Mouse (Mus musculus) embryonic facial prominence, embryonic 10.5 days (tissue): ENCODE data around the gene Vegfb. TPM values are rescaled to one million over a fixed set of nuclear protein-coding genes. Genes with fewer than 3 reads are reported as not detected.
A peak's percentile ranks its signal among the peaks of the same experiment; 100 is the strongest.

Experiments
- DNase-seq: peaks from one replicate; pipeline ENCODE4 v3.0.0-alpha.2; 2017; ENCODE audit warnings: low spot score
- H3K27ac ChIP-seq: fragments of 300-500 bp; sonication (generic); replicated peaks from 2 replicates; pipeline ENCODE4 v1.5.1; 2016; ENCODE audit warnings: mild to moderate bottlenecking
- H3K27me3 ChIP-seq: fragments of 300-500 bp; sonication (generic); replicated peaks from 2 replicates; pipeline ENCODE4 v1.6.1; 2016; ENCODE audit warnings: low read depth, mild to moderate bottlenecking; ENCODE audit not compliant: poor library complexity, severe bottlenecking
- H3K36me3 ChIP-seq: fragments of 300-500 bp; sonication (generic); replicated peaks from 2 replicates; pipeline ENCODE4 v1.6.1; 2016; ENCODE audit warnings: mild to moderate bottlenecking, moderate library complexity
- H3K4me1 ChIP-seq: fragments of 300-500 bp; sonication (generic); 2 replicates; pipeline ENCODE4 v1.6.1; 2016
- H3K4me3 ChIP-seq: fragments of 300-500 bp; sonication (generic); 2 replicates; pipeline ENCODE4 v1.5.1; 2016; ENCODE audit warnings: mild to moderate bottlenecking, moderate library complexity
- H3K9me3 ChIP-seq: fragments of 300-500 bp; sonication (generic); 2 replicates; pipeline ENCODE4 v1.6.1; 2016; ENCODE audit warnings: mild to moderate bottlenecking
- WGBS: fragments of 180-500 bp; shearing (Covaris S2); methylation state at CpG from one replicate; pipeline ENCODE4 v1.1.7; 2016; 5-methylcytosine and 5-hydroxymethylcytosine counted together
- polyA plus RNA-seq: library from polyadenylated mRNA; unstranded; fragments of >200 nt; fragmentation: Nextera tagmentation; extraction: Ambion mirVana; gene quantifications from 2 replicates; pipeline ENCODE4 v1.2.1, GENCODE M21; 2016

Vegfb gene
- polyA plus RNA-seq, result 36.0 and 36.9 TPM in 2 replicates

GRCm38 (mm10) chr19:6987061-6987903 is at the start of gene Vegfb:
Gene Vegfb (minus strand): TSS chr19:6987651.
- H3K27ac ChIP-seq, result peak within 1 kb of the TSS; percentile 96
- no peaks in the 10 kb centered on the region for H3K9me3 ChIP-seq
- H3K4me3 ChIP-seq, result peak within 1 kb of the TSS; percentile 95
- DNase-seq, result peak; percentile 84
- no peaks in the 10 kb centered on the region for H3K27me3 ChIP-seq
- peaks cover 37% of the 10 kb centered on the region for H3K4me1 ChIP-seq
- WGBS, result under 1% methylated on average over 85 of the region's 85 CpGs
- peaks cover 41% of the 10 kb centered on the region for H3K36me3 ChIP-seq

- Histone ChIP-seq H3K4me3 (no peak overlapping the region), H3K36me3 (peaks cover 96% of the 10 kb centered on the region)
- DNase-seq, result no peak
Measured at GRCm38 (mm10) chr19:7034006-7034405, 46.6 kb upstream of the Vegfb start.

GRCm38 (mm10) chr19:7029531-7029930 is 42.1 kb upstream of the Vegfb start:
- H3K27ac ChIP-seq, result no peak overlapping the region
- DNase-seq, result no peak
- no peaks in the 10 kb centered on the region for H3K9me3 ChIP-seq
- WGBS, result 95% methylated on average over 5 of the region's 5 CpGs
- no peaks in the 10 kb centered on the region for H3K4me1 ChIP-seq
- no peaks in the 10 kb centered on the region for H3K27me3 ChIP-seq
- H3K36me3 ChIP-seq, result peaks cover 99% of the 10 kb centered on the region
- no peak overlapping the region for H3K4me3 ChIP-seq

More at GRCm38 (mm10) chr19:7034006-7034405, 46.6 kb upstream of the Vegfb start:
- Histone ChIP-seq H3K4me1 (peaks cover 21% of the 10 kb centered on the region), H3K9me3 (no peaks in the 10 kb centered on the region), H3K27ac (no peak overlapping the region), H3K27me3 (no peaks in the 10 kb centered on the region)
- WGBS, result 92% methylated on average over 5 of the region's 5 CpGs

GRCm38 (mm10) chr19:7020224-7020641 is 32.8 kb upstream of the Vegfb start:
- H3K4me1 ChIP-seq, result no peaks in the 10 kb centered on the region
- H3K4me3 ChIP-seq, result no peak overlapping the region

GRCm38 (mm10) chr19:7019191-7019590 is 31.7 kb upstream of the Vegfb start, which contains the start of gene Fermt3:
Gene Fermt3 (minus strand): TSS chr19:7019469.
- H3K9me3 ChIP-seq, result no peaks in the 10 kb centered on the region
- H3K4me3 ChIP-seq, result no peak within 1 kb of the TSS
- 87% methylated on average over 5 of the region's 5 CpGs for WGBS
- H3K4me1 ChIP-seq, result no peaks in the 10 kb centered on the region
- H3K27me3 ChIP-seq, result no peaks in the 10 kb centered on the region
- no peak for DNase-seq
- H3K36me3 ChIP-seq, result peaks cover 86% of the 10 kb centered on the region
- H3K27ac ChIP-seq, result no peak within 1 kb of the TSS

More at GRCm38 (mm10) chr19:7020224-7020641, 32.8 kb upstream of the Vegfb start:
- Histone ChIP-seq H3K36me3 (peaks cover 92% of the 10 kb centered on the region), H3K9me3 (no peaks in the 10 kb centered on the region), H3K27ac (no peak overlapping the region), H3K27me3 (no peaks in the 10 kb centered on the region)
- peak; percentile 37 for DNase-seq
- 56% methylated on average over 3 of the region's 3 CpGs for WGBS

- Histone ChIP-seq H3K9me3 (no peaks in the 10 kb centered on the region), H3K36me3 (peaks cover 86% of the 10 kb centered on the region), H3K4me3 (no peak overlapping the region), H3K27me3 (no peaks in the 10 kb centered on the region), H3K27ac (no peak overlapping the region), H3K4me1 (no peaks in the 10 kb centered on the region)
- WGBS, result 92% methylated on average over 11 of the region's 11 CpGs
- DNase-seq, result no peak
Measured at GRCm38 (mm10) chr19:7018546-7018945, 31.1 kb upstream of the Vegfb start.

GRCm38 (mm10) chr19:7017541-7018457 is 30.3 kb upstream of the Vegfb start:
- WGBS, result 89% methylated on average over 12 of the region's 12 CpGs
- no peak overlapping the region for H3K4me3 ChIP-seq
- DNase-seq, result no peak
- no peaks in the 10 kb centered on the region for H3K9me3 ChIP-seq
- H3K4me1 ChIP-seq, result no peaks in the 10 kb centered on the region
- no peaks in the 10 kb centered on the region for H3K27me3 ChIP-seq
- H3K27ac ChIP-seq, result no peak overlapping the region
- H3K36me3 ChIP-seq, result peaks cover 84% of the 10 kb centered on the region

GRCm38 (mm10) chr19:7014481-7015135 is 27.2 kb upstream of the Vegfb start:
- peaks cover 55% of the 10 kb centered on the region for H3K36me3 ChIP-seq
- H3K9me3 ChIP-seq, result no peaks in the 10 kb centered on the region
- 89% methylated on average over 20 of the region's 20 CpGs for WGBS
- H3K27me3 ChIP-seq, result no peaks in the 10 kb centered on the region
- no peak overlapping the region for H3K4me3 ChIP-seq
- DNase-seq, result no peak
- H3K27ac ChIP-seq, result no peak overlapping the region
- H3K4me1 ChIP-seq, result no peaks in the 10 kb centered on the region

GRCm38 (mm10) chr19:7013984-7014383 is 26.5 kb upstream of the Vegfb start:
- 88% methylated on average over 9 of the region's 9 CpGs for WGBS
- H3K4me1 ChIP-seq, result no peaks in the 10 kb centered on the region
- H3K36me3 ChIP-seq, result peaks cover 49% of the 10 kb centered on the region

GRCm38 (mm10) chr19:7012426-7012825 is 25.0 kb upstream of the Vegfb start:
- Histone ChIP-seq H3K4me3 (no peak overlapping the region), H3K27ac (no peak overlapping the region), H3K9me3 (no peaks in the 10 kb centered on the region), H3K36me3 (peaks cover 33% of the 10 kb centered on the region), H3K4me1 (no peaks in the 10 kb centered on the region), H3K27me3 (no peaks in the 10 kb centered on the region)
- no peak for DNase-seq
- whole genome bisulfite sequencing, result 80% methylated on average over 4 of the region's 4 CpGs

More at GRCm38 (mm10) chr19:7013984-7014383, 26.5 kb upstream of the Vegfb start:
- no peaks in the 10 kb centered on the region for H3K27me3 ChIP-seq
- H3K4me3 ChIP-seq, result no peak overlapping the region
- no peak overlapping the region for H3K27ac ChIP-seq
- H3K9me3 ChIP-seq, result no peaks in the 10 kb centered on the region
- no peak for DNase-seq

- 89% methylated on average over 9 of the region's 9 CpGs for WGBS
Measured at GRCm38 (mm10) chr19:7006892-7007593, 19.6 kb upstream of the Vegfb start.

More at GRCm38 (mm10) chr19:7006892-7007593, 19.6 kb upstream of the Vegfb start:
- H3K27me3 ChIP-seq, result no peaks in the 10 kb centered on the region
- peaks cover 8% of the 10 kb centered on the region for H3K36me3 ChIP-seq
- no peak overlapping the region for H3K4me3 ChIP-seq
- no peak overlapping the region for H3K27ac ChIP-seq
- no peak for DNase-seq
- H3K9me3 ChIP-seq, result no peaks in the 10 kb centered on the region
- no peaks in the 10 kb centered on the region for H3K4me1 ChIP-seq
